Mouse (Mus musculus) midbrain, embryonic 11.5 days (tissue): ENCODE results near the gene Abcd3. TPM values are rescaled to one million over a fixed set of nuclear protein-coding genes. Genes with fewer than 3 reads are reported as not detected.

Source experiments
- ATAC-seq: fragments of 200-750 bp; cut with Nextera tagmentation; 2 replicates; pipeline ENCODE4 v1.8.0; 2017; ENCODE audit warnings: moderate TSS enrichment, moderate library complexity; ENCODE audit not compliant: low FRiP score
- DNase-seq: peaks from one replicate; pipeline ENCODE4 v3.0.0; 2015; ENCODE audit warnings: low spot score; ENCODE audit errors: missing footprints
- H3K27ac ChIP-seq: fragments of 300-500 bp; sonication (generic); 2 replicates; pipeline ENCODE4 v1.5.1; 2014; ENCODE audit warnings: low read depth, low read length
- H3K27me3 ChIP-seq: fragments of 300-500 bp; sonication (generic); 2 replicates; pipeline ENCODE4 v1.6.1; 2014; ENCODE audit warnings: mild to moderate bottlenecking, low read length, moderate library complexity, mixed read lengths; ENCODE audit not compliant: control insufficient read depth, insufficient read depth
- H3K36me3 ChIP-seq: fragments of 300-500 bp; sonication (generic); 2 replicates; pipeline ENCODE4 v1.6.1; 2014; ENCODE audit warnings: mild to moderate bottlenecking, low read length, moderate library complexity, mixed read lengths; ENCODE audit not compliant: control insufficient read depth, insufficient read depth
- H3K4me1 ChIP-seq: fragments of 300-500 bp; sonication (generic); 2 replicates; pipeline ENCODE4 v1.6.1; 2014; ENCODE audit warnings: low read length; ENCODE audit not compliant: control insufficient read depth, insufficient read depth
- H3K4me2 ChIP-seq: fragments of 300-500 bp; sonication (generic); 2 replicates; pipeline ENCODE4 v1.6.1; 2014; ENCODE audit warnings: mild to moderate bottlenecking, moderate library complexity
- H3K4me3 ChIP-seq: fragments of 300-500 bp; sonication (generic); 2 replicates; pipeline ENCODE4 v1.5.1; 2014; ENCODE audit warnings: low read depth, low read length
- H3K9ac ChIP-seq: fragments of 300-500 bp; sonication (generic); 2 replicates; pipeline ENCODE4 v1.6.1; 2014; ENCODE audit warnings: low read length
- H3K9me3 ChIP-seq: fragments of 300-500 bp; sonication (generic); 2 replicates; pipeline ENCODE4 v1.6.1; 2016; ENCODE audit warnings: low read length; ENCODE audit not compliant: control insufficient read depth
- WGBS: fragments of 180-500 bp; shearing (Covaris S2); extraction: QIAGEN DNeasy Blood & Tissue Kit; methylation state at CpG from one replicate; pipeline ENCODE4 v1.1.7; 2014; 5-methylcytosine and 5-hydroxymethylcytosine counted together
- polyA plus RNA-seq: library from polyadenylated mRNA; unstranded; fragments of >200 nt; fragmentation: Nextera tagmentation; extraction: Ambion mirVana; gene quantifications from 2 replicates; pipeline ENCODE4 v1.2.1, GENCODE M21; 2014

The Abcd3 gene
- polyA plus RNA-seq, 1 experiment from 2014 or later: 58.7 TPM

DNA sequence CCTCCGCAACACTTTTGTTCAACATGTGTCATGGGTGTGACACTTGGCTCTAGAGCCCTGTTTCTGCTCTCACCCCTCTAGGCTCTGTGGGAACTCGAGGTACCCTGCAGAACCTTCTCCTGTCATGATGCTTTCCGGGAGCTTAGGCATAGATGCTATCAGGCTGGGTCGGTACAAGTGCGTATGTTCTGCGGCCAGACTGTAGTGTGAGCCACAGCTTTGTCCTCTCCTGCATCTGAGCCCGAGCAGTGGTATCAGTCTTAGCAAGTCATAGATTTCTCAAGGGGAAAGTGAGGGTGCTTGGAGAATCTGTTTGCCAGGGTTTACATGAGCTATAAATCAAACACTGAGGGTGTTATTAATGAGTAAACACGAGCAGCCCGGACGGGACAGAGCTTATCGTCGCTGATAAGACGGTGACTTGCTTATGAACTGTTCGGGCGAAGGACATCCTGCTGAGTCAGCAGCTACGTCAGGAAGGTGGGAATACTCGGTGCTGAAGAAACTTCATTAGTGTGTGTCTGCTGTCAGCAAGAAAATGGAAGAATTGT, 101.9 kb downstream of the Abcd3 start:
- ATAC-seq: no peak

DNA sequence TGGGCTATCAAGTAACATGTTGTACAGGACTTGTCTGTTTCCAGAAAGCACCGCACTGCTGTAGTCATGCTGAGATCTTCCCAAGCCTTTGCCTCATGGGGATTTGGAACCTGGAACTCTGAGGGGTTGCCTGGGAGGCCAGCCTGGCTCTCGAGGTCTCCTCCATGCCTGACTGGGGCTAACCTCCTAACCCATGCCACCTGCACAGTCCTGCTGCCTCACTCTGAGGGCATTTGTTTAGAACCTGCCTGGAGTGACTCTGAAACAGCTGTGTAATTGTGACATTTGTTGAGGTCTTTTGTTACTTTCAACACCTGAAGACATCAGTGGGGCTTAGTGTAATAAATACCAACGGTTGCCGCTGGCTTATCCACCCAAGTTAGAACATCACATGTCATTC, 102.9 kb downstream of the Abcd3 start:
- H3K9me3 ChIP-seq: no peaks in the 10 kb centered on the region
- 71% methylated on average over 4 of the region's 4 CpGs for WGBS
- no peak for ATAC-seq
- no peak overlapping the region for H3K9ac ChIP-seq
- H3K4me2 ChIP-seq: no peak overlapping the region
- no peak overlapping the region for H3K27ac ChIP-seq
- H3K4me3 ChIP-seq: no peak overlapping the region
- DNase-seq: no peak
- no peaks in the 10 kb centered on the region for H3K27me3 ChIP-seq
- no peaks in the 10 kb centered on the region for H3K36me3 ChIP-seq
- no peaks in the 10 kb centered on the region for H3K4me1 ChIP-seq

More for the DNA sequence above, 101.9 kb downstream of the Abcd3 start:
- Histone ChIP-seq H3K4me2 (no peak overlapping the region), H3K27ac (no peak overlapping the region), H3K9me3 (no peaks in the 10 kb centered on the region), H3K4me3 (no peak overlapping the region), H3K4me1 (no peaks in the 10 kb centered on the region), H3K36me3 (no peaks in the 10 kb centered on the region), H3K9ac (no peak overlapping the region), H3K27me3 (no peaks in the 10 kb centered on the region; the same call in 1 of the 2 replicates)
- DNase-seq: no peak
- 84% methylated on average over 17 of the region's 17 CpGs for WGBS

DNA sequence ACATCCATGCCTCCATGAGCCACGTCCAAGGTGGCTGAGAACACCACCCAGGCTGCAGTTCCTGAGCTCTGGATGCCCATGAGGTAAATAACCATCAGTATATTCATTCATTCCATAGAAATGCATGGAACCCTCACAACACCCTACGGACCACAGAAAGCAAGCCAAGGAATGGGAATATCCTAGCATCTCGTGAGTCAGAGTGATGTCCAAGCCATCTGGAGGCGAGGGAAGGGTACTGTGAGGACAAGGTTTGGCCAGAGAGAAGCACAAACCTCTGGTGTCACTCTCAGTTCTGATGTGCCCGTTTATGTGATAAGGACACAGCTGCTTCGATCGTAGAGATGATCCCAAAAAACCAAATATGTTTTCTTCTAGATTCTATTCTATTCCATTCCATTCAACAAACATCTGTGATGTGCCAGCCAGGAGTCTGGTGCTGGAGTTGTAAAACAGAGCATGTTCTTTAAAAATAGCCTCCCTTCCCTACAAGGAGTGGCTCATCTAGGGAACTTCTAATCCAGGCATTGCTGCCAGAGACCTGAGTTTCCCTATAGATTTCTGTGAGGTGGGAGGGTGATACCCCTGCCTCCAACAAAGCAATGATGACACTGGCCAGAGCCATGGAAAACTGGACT, 104.1 kb downstream of the Abcd3 start:
- DNase-seq: no peak
- Histone ChIP-seq H3K4me3 (no peak overlapping the region), H3K4me2 (no peak overlapping the region), H3K9ac (no peak overlapping the region), H3K9me3 (no peaks in the 10 kb centered on the region), H3K4me1 (no peaks in the 10 kb centered on the region), H3K27me3 (no peaks in the 10 kb centered on the region), H3K27ac (no peak overlapping the region), H3K36me3 (no peaks in the 10 kb centered on the region)
- no peak for ATAC-seq
- WGBS: 90% methylated on average over 7 of the region's 7 CpGs

Other genes with a start within 250 kb of the Abcd3 start
- not detected in 2 replicates for gene 4930432M17Rik, start 144.5 kb downstream of the Abcd3 start, polyA plus RNA-seq
- 4.2 and 4.8 TPM in 2 replicates for gene F3, start 91.8 kb downstream of the Abcd3 start, polyA plus RNA-seq
- 36.7 and 40.6 TPM in 2 replicates for gene Arhgap29, start 137.2 kb upstream of the Abcd3 start, polyA plus RNA-seq
- gene Abca4, start 229.1 kb upstream of the Abcd3 start, polyA plus RNA-seq: 2.2 and 2.3 TPM in 2 replicates